Mouse (Mus musculus): ENCODE results near the gene Arhgap31.
"Not testable (repeated sequence)": the region's sequence is repeated elsewhere in the genome, so short reads cannot be mapped to it uniquely, and the experiment has no call there.

The Arhgap31 gene

DNA sequence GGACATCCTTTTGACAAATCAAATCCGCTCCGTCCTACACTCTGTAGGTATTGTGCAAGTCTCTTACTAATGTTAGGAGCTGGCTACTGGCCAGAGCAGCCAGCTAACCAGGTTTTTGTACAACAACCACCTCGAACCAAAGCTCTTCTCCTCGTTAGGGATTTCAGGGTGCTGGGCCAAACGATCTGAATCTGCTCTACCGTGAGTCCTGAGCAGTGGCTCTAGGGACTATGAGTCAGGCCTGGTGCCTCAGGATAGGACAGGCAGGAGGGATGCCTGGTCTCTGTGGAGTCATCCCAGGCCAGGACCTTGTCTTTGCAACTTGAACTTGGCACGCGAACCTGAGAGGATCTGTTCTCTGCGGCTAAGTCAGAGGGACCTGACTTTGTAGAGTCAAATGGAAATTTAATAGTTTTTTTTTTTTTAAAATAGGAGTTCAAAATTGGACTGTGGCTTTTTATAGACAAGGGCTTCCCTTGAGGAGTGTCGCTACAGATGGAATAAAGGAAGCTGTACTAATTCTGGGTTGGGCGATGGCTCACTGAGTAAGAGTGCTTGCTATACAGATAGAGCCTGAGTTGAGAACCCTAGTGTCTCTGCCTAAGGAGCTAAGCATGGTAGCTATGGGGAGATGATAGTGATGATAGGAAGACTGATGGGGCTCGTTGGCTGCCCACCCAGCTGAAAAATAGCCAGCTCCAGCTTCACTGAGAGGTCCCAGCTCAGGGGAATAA, 24.4 kb downstream of the Arhgap31 start:
- peak; percentile 62 for DNase-seq (ENCODE audit: low read depth, low spot score)

DNA sequence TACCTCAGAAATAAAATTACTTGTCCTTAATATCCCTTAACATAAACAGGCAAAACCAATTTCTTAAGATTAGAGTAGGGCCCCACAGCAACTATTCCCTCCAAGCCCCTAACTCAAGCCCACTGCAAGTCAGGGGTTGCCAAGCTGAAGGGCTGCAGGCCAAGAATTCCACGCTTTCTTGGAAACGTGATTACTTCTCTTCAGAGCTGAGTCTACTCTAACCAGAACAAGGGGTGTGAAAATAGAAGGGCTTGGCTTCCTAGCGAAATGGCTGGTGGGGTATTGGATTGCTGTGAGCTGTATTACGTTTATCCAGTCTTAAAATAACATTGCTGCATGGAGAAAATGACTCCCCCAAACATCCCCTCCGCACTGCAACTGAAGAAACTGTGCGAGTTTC, 25.4 kb downstream of the Arhgap31 start:
- DNase-seq (ENCODE audit: low read depth, low spot score), result no peak

DNA sequence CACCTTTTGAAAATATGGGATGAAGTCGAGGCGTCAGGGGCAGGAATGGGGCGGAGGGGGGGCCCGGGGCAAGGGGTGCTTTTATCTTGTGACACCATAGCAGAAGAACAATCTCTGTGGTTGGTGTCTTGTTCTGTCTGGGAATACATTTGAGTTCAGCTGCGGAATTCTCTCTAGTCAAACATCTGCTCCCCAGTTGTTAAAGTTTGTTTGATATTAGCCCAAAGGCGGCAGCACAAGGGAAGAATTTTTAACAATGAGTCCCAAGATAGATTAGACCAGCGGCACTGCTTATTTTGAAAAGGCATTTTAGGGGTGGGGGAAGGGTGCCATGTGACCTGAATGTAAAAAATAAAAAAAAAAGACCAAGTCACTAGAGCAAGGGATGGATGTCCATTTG, 30.0 kb downstream of the Arhgap31 start:
- DNase-seq (ENCODE audit: low read depth, low spot score), result no peak

DNA sequence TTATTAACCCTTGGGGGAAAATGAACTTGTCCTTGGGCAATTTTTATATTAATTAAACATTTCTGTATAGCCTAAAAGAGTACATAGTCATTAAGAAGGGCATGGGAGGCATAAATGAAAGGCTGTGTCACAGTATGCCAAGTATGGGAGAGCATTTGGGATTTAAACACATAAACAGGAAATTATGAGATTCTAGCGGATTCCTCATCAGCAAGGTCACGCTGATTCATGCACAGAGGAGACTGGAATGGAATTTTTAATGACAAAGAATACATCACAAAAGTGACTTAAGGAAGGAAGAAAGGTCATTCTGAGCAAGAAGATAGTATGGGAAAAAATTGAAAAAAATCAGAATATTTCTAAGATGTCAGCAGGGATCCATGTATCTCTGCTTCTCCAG, 31.8 kb downstream of the Arhgap31 start:
- no peak for DNase-seq (ENCODE audit: low read depth, low spot score)

DNA sequence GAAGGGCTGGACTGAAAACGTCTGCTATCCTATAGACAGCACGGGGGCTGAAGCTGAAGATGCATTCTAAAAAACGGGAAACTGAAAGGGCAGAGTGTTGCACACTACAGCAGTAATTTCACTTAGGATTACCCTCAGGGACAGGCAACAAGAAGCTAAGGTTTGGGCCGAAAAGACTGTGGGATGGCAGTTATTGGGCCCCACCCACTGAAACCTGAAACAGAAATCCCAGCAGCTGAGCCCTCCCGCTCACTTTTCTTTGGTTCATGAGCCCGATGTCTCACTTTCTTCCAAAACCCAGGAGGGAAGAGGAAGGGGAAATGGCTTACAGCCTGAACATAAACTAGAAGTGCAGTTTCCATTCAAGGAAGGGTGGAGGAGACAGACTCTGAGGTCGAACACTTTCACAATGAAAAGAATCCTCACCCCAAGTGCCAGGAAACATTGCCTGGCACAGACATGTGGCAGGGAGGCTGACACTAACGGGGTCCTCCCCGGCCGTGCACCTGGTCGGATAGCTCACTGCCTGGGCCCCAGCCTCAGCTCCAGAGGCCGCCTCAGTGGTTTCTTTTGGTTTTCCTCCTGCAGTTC, 33.5 kb downstream of the Arhgap31 start:
- DNase-seq (ENCODE audit: low read depth, low spot score), result no peak

DNA sequence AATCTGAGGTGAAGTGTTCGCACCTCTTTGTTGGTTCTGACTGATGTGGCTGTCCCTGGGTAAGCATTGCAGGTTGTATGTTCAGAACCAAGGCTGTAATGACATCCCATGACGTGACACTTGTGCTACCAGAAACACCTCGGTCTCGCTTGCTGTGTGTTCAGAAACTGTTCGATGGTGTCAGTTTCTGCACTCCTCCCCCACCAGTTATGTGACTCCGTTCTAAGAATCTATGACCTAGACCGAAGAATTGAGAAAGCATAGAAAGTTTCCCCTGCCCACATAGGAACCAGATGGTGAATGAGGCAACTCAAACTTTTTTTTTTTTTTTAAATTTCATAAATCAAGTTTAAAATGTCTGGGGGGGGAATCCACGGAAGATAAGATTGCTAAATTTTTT, 34.2 kb downstream of the Arhgap31 start:
- no peak for DNase-seq (ENCODE audit: low read depth, low spot score)

DNA sequence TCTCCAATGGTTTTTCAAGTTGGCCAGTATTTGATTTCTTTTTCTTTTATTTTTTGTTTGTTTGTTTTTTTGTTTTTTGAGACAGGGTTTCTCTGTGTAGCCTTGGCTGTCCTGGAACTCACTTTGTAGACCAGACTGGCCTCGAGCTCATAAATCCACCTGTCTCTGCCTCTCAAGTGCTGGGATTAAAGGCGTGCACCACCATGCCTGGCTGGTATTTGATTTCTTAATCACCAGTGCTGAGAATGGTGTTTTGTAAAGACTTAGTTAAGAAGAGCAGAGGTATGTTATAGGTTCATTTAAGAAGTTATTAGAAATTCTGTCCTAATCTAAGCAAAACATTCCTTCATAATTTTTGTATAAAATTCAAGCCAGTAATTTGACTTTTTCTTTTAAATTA, 35.1 kb downstream of the Arhgap31 start:
- DNase-seq (ENCODE audit: low read depth, low spot score), result not testable (repeated sequence)

DNA sequence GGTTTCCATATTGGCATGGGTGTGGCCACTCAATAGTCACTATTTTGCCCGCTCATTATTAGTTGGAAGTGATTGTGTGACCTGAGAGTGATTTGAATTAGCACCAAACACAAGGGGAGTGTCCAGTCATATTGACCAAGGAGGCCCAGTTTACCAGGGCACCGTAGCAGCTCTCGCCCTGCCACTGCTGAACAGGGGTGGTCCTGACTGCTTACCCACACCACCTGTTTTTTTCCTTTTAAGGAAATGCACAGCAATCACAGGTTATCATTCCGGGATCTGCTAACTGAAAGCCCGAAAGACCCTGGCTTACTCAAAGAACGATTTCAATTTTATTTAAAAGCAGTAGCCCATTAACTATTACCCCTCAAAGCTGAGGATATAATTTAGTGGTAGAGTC, 35.9 kb downstream of the Arhgap31 start:
- DNase-seq (ENCODE audit: low read depth, low spot score), result no peak

DNA sequence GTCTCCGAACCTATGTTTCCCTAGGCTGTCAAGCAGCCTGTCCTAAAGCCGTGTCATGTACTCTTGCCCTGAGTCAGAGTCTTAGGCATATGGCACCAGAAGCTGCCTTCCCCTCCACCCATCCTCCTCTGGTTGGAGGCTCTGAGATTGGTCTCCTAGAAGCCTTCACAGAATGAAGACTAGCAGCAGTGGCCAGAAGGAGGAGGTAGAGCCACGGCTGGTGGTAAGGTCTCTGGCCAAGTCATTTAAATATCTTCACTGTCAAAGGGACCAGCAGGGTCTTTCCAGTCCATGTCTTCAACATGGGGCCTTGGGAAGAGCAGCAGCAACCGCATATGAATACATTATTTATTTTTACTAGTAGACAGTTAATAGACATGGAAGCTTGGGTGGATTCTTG, 36.4 kb downstream of the Arhgap31 start:
- no peak for DNase-seq (ENCODE audit: low read depth, low spot score)

DNA sequence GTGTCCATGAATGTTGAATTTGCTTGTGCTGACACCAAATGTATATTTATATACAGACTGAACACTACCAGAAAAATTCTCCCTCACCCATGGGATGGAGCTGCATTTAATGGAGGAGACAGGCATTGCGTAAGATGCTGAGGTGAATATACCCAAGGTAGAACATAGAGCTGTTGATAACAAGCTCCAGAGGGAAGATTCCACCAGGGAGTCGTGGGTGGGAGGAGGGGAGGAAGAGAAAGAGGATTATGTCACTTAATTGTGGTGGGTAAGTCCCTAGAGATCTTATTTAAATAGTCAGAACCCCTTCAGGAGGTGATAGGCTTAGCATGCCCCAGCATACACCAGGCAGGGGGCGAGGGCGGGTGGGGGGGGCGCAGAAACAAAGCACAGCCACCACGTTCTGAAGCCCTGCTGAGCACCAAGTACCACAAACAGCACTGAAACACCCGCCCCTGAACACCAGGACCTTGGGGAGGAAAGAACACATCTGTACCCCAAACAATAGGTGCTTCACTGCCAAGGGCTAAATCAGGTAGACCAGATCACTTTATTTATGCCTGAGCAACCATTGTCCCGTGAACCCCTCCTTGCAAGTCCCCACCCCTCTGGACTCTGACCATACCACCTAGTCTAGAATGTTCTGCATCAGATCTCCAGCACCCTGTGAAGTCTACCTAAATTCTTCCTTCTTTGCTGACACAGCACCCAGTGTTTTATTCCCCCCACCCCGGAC, 37.3 kb downstream of the Arhgap31 start:
- no peak for DNase-seq (ENCODE audit: low read depth, low spot score)

DNA sequence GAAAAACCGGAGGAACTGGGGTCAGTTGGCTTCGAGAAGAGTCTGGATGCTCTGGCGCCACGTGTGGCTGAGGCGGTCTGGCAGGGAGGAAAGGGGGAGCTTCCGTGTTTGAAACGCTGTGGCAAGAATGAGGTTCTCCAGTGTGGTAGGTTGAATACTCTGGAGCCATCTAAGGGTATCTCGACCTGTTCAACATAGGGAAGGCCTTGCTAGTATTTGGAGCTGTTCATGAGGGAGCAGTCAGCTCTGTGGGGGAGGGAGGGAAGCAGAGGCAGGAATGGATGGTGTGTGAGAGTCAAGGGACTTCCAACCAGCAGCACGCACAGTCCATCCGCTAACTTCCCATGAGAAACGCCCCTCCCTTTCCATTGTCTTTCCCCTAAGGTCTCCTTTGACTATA, 38.2 kb downstream of the Arhgap31 start:
- DNase-seq (ENCODE audit: low read depth, low spot score), result no peak

DNA sequence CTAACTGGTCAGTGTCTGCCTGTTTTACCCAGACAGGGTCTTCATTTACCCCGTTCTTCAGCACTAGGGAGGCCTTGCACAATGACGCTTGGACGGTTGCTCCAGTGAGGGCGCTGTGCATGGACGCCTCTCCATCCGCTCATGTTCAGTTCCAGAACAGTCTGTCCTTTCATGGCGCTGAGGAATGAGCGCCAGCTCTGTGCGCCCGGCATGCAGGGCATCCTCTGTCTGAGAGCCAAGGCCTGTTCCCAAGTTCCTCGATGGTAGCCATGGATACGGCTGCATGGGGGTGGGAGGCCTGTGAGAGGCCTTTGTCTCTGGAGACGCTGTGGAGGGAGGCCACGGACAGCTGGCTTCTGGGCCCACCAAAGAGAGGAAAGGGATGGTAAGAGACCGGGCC, 39.6 kb downstream of the Arhgap31 start:
- DNase-seq (ENCODE audit: low read depth, low spot score), result no peak

DNA sequence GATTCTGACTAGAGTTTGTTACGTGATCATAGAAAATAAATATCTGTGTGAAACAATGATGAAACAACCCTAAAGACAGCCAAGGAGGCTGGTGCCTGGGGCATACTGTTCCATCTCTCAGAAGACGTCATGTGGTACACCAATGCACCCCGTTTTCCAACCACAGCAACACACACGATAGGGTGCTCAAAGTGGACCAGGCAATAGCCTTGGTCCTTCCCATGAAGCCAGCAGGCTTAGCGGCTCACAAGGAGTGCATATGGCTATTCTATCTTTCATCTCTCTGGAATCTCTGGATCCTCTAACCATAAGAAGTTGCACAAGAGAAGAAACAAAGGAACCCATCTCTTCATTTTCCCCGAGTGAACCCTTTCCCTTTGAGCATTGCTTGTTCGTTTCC, 40.1 kb downstream of the Arhgap31 start:
- no peak for DNase-seq (ENCODE audit: low read depth, low spot score)

DNA sequence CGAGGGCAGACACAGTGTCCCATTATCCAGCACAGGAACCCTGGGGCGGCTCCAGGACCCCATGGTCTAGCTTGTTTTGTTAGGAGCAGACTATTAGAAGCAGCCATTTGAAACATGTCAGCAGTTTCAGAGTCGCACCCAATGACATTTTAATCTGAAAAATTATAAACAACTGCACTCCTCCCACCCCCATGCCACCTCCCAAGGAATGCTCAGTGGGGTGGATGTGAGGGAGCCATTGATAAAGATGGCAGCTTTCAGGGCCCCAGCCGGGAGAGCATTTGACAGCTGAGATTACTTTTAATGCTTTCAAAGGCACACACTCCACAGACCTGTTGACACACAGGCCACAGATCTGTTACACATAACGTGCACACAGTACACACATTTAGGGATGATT, 40.7 kb downstream of the Arhgap31 start:
- DNase-seq (ENCODE audit: low read depth, low spot score), result no peak

DNA sequence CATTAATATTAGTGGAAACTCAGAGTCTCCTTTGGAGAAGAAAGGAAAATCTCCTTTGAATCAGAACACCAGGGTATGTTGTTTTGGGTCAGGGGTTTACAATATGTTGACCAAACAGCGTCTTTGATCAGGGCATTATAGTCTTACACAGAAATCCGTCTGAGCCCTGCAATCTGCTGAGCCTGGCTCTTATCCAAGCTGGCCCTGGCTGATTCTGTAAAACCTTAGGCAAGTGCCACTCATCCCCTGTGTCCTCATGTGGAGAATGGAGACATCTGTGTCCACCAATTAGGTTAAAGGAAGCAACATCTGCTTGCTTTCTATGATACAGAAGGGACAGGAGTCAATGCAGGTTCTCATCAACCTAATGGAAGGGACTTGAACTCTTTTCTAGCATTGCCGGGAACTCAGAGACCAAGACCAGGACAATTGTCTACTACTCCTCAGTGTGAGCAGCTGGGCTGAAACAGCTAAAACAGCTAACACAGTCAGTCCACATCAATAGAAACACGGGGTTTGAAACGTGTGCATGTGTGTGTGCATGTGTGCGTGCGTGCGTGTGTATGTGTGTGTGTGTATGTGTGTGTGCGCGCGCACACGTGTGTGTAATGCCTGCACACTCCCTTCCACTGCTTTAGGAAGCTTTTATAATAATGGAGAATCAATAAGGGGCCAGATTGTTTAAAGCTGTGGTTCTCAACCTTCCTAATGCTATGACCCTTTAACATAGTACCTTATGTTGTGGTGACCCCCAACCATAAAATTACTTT, 42.3 kb downstream of the Arhgap31 start:
- no peak for DNase-seq (ENCODE audit: low read depth, low spot score)

DNA sequence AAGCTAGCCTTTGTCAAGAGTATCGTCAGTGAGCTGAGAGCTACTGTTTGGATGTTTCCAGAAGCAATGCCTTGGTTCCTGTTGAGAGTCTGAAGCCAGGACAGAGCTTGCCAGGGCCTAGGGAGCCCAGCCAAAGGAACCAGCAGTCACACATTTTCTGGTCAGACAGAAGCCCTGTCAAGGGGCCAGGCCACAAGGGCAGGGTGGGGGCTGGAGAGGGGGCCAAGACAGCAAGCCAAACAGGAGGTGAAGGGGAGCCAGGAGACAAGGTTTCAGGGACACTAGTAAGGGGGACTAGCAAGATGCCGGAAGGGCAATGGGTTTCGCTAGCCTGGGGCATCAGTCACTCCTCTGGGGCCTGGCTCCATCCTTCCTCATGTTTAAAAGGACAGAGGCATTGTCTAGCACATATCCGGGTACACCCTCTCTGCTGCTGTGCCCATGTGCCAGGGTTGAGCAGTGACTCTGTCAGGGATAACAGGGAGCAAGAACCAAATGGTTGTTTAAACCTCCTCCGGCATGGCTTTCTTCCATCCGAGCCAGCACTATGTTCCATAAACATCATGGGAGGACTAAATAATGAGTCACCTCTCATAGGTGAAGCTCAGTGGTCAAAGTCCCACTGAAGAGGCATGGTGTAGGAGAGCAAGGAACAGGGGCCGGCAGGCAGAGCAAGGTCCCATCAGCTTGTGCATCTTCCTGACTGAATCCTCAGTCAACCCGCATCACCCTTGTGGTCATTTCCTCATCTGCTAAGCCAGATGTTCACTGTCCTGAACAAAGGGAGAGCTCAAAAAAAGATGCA, 44.0 kb downstream of the Arhgap31 start:
- no peak for DNase-seq (ENCODE audit: low read depth, low spot score)

DNA sequence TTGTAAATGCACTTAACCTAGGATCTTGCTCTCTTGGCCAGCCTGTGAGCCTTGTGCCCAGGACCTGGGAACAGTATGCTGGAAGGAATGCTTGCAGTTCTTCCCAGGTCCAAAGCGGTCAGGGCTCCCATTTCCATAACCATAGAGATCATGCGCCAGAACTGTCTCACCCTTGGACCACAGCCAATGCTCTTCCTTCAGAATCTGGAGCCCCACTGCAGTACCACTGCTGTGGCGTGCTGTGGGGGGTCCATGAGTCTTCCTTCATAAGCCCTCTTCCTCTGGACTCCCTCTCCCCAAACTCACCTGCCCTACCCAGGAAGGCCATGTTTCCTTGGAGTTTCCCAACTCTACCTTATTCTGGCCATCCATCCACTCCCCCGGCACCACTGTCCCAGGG, 46.6 kb downstream of the Arhgap31 start:
- DNase-seq (ENCODE audit: low read depth, low spot score), result no peak

DNA sequence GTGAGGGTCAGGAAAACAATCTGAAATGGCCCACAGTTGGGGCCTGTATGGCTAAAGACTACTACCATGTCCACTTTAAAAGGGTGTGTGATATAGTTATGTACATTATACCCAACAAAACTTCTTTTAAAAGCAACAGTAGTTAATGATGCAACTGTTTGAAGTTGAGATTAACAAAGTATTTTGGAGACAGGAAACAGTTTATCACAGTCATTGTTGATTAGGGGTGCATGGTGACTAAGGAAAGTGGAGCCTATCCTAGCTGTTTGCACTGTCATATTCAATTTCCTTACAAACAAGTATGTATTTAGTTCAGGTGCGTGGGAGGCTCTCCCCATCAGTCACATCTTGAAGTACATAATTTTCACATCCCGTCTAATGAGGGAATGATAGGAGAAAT, 47.1 kb downstream of the Arhgap31 start:
- no peak for DNase-seq (ENCODE audit: low read depth, low spot score)

DNA sequence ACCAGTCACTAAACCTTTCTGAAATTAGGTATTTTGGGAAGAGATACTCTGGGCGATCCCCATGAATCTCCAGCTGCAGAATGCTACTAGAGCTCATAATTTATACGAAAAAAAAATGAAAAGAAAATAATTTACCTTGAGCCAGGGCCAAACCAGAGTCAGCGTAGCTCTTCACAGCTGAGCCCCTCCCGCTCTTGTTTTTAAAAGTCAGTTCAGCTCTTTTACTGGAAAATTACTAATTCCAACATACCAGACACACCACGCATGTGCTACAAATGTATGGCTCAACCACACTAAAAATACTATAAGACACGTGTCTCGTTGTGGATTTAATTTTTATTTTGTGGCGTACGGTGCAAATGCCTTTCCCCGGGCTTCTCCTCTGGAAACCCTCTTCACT, 50.5 kb downstream of the Arhgap31 start:
- no peak for DNase-seq (ENCODE audit: low read depth, low spot score)

DNA sequence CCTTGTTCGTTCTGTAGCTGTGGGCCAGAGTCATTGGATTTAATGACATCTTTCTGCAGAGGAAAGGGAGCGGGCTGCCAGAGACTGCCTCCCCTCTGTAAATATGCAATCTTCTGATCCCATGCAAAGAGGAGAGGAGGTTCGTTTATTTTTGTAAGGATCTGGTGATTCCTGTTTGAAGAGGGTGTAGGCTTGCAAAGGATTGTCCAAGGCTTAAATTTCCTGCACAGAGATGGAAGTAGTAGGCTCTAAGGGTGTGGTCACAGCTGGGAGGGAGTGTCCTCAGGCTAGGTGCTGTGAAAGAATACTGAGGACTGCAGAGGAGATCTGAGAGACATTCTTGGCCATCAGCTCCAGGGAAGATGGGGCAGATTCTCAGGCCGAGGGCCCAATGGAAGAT, 58.8 kb downstream of the Arhgap31 start:
- no peak for DNase-seq (ENCODE audit: low read depth, low spot score)

DNA sequence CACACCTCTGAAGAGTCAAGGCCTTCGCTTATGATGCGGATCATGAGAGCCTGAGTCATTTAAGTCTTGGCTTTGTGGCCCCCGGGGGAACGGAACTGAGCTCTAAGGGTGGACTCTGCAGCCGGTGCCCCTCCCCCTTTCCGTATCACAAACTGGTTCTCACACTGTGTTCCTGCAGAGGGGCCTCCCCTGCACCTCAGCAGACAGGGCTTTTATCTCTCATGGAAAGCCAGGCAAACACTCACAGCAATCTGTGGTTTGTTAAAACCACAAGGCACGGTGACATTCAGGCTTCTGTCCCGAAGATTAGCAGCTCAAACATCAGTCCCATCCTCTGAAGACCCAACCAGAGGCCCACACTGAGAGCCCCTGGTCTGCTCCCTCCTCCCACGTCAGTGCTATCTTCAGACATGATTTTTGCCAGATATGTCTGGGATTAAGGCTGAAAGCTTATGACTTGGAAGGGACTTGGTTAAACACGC, 59.6 kb downstream of the Arhgap31 start:
- no peak for DNase-seq (ENCODE audit: low read depth, low spot score)
